Mouse (Mus musculus) cerebellum, postnatal 14 days (tissue): ENCODE measurements around the gene Ccnh.
"Not testable (repeated sequence)": the region's sequence is repeated elsewhere in the genome, so short reads cannot be mapped to it uniquely, and the experiment has no call there.

Experiments used
- DNase-seq, 2 experiments: peaks; one replicate each; pipeline ENCODE4 v3.0.0; 2021; ENCODE audit warnings: mixed read lengths in 2 of 2

The Ccnh gene

DNA sequence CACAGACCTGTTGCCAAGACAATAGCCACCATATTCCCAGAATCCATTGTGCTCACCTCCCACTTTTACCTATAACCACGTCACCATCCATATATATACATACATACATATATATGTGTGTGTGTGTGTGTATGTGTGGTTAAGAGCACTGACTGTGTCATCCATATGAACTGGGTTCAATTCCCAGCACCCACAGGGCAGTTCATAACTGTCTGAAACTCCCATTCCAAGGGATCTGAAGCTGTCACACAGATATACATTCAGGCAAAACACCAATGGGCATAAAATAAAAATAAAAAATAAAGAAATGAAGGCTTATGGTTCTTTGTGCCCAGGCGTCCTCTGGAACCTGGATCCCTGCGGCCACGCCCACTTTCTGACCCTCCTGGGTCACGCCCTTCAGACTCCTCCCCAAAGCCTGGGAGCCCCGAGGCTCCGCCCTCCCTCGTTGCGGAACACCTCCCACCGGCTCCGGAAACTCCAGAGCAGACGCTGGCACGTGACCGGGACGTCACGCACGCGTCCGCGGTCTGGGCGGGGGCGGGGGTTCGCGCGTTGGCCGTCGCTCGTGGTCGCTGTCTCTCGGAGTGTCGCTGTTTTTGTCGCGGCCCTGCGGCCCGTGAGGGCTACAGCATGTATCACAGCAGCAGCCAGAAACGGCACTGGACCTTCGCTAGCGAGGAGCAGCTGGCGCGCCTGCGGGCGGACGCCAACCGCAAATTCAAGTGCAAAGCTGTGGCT is at the start of gene Ccnh:
Ccnh (plus strand) TSS at position 506 of the 741 bp plus-strand sequence.
- peak; percentile 96 to 97 for DNase-seq

DNA sequence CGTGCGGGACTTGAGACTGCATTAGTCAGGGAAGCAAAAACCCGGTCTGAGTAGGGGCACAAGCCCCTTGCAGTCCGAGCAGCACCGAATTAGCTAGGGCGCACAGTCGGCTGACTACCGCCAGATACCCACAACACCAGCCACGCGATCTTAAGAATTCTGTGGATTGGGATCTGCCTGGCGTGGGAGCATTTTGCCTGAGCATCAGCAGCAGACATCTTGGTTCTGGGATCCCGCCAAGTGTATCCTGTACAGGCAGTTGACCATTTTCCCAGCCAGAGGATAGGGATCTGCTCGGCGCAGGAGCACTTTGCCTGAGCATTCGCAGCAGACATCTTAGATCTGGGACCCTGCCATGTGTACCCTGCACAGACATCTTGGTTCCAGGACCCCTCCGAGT is 45.8 kb upstream of the Ccnh start:
- DNase-seq = not testable (repeated sequence)

- DNase-seq = no peak
Observed at GRCm38 (mm10) chr13:85146471-85146870, 42.7 kb upstream of the Ccnh start.

DNA sequence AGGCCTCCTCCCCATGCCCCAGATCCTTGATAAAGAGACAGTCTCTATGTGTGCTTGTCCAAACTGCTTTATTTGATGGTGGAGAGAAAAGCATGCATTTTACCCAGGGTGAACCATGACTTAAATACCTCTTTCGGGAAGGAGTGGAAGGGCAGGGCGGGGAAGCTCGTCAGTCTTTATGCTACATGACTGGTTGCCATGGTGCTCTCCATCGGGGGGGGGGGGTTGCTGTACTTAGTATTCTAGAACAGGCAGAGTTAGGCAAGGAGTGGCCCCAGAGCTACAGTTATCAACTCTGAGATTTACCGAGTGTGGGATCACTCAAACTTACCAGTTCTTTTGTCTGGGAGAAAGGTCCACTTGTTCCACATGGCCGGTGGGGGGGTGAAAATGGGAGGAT is 34.5 kb upstream of the Ccnh start:
- no peak for DNase-seq

- DNase-seq = no peak
Observed at GRCm38 (mm10) chr13:85159971-85160370, 29.2 kb upstream of the Ccnh start.

GRCm38 (mm10) chr13:85164512-85165124 is 24.6 kb upstream of the Ccnh start:
- DNase-seq = peak; percentile 16 to 31

- no peak for DNase-seq
Observed at GRCm38 (mm10) chr13:85189644-85190121, 475 bp downstream of the Ccnh start.

GRCm38 (mm10) chr13:85191253-85191652 is 2.0 kb downstream of the Ccnh start:
- no peak for DNase-seq

DNA sequence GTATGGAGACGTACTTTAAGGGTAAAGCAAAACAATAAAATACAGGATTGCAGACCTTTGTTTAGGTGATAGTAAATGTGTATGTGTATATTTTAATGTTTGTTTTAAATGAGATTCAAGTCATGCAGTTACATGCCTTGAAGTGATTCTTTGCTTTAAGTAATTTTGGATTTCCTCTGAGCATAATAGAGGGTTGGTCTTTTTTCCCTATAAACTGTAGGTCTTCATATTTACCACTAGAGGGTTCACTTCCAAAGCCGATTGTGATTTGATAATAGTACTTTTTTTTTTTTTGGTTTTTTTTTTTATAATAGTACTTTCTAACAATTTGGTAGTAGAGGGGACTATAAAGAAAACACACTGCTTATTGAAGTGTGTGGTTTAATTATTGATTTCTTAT is 18.3 kb downstream of the Ccnh start:
- no peak for DNase-seq

- DNase-seq = no peak
Observed at GRCm38 (mm10) chr13:85208656-85209055, 19.4 kb downstream of the Ccnh start.

GRCm38 (mm10) chr13:85210353-85210752 is 21.1 kb downstream of the Ccnh start:
- DNase-seq = peak in 1 of 2 experiments; percentile 13

DNA sequence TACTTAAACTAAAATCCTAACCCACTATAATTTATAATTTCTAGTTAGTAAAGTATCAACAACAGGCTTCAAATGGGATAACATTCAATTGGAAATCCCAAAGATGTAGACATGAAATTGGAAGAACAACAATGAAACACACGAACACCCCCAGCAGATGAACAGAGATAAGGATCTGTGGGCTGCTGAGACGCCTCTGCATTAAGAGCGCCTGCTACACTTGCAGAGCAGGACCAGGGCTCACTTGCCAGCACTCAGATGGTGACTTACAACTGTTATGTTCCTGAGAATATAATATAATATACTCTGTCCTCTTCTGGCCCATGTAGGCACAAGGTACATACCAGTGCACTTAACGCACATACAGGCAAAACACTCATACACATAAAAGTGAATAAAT is 29.4 kb downstream of the Ccnh start:
- no peak for DNase-seq

GRCm38 (mm10) chr13:85238760-85239159 is 49.6 kb downstream of the Ccnh start:
- peak; percentile 2 to 10 for DNase-seq
